Mouse (Mus musculus): ENCODE measurements at regions not wholly inside any gene's neighbourhood (a gene's known extent, or its start where the extent isn't known, plus 50 kb on each side); places are given as distances from the start of the nearest gene placed in this dataset.
A peak's percentile ranks its signal among the peaks of the same experiment; 100 is the strongest.

GRCm38 (mm10) chr1:189085245-189085644 lies 77.6 kb upstream of the Kctd3 start:
- no peak for ATAC-seq

DNA sequence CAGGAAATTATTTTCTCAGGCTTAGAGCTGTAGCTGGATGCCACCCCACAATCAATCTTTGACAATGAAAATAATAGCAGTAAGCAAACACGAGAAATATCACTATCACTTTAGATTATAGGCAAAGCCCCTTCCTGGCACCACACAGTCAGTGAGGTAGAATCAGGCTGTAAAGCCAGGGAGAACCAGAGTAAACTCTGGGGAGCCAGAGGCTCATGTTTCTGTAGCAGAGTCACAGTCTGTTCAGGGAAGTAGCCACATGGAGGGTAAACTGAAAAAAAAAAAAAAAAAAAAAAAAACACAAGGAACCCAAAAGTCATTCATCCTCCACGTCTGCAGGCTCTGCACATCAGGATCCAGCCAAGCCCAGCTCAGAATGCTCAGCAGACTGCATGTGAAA lies 73.6 kb upstream of the Kctd3 start:
- no peak for ATAC-seq

DNA sequence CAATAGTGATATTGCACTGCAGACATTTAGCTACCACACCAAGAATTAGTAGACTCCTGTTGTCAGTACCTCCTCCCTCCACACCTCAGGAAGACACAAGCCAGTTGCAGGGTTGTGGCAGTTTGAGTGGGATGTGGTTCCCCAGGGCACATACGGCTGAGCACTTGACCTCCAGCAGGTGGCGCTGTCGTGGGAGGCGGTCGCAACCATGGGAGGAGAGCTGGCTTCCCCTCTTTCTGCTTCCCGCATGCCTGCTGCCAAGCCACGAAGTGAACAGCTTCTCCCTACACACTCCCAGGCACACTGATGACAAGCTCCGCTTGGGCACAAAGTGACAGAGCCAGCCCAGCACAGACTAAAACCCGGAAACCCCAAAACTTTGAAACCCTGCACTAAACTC lies 73.2 kb upstream of the Kctd3 start:
- ATAC-seq, result no peak

- no peak for ATAC-seq
Observed at GRCm38 (mm10) chr1:189079451-189080410, 72.1 kb upstream of the Kctd3 start.

- no peak for ATAC-seq
Observed at GRCm38 (mm10) chr1:189077861-189078260, 70.2 kb upstream of the Kctd3 start.

DNA sequence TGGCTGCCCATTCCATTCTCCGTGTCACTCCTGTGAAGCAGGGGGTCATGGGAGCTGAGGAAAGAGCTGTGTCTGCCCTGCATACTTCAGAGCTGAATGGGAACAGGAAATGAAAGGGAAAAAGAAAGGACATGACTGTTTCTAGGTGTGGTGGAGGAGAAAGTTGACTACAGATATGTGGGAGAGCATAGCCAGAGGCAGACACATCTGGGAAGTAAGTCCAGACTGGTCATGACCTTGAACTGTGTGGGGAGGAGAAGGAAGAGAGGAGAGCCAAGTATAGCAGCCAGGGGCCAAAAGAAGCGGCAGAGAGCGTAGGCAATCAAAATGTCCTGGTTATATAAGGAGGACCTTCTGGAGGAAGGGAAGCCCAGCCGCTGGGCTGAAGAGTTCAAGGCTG lies 68.6 kb upstream of the Kctd3 start:
- ATAC-seq, result no peak

DNA sequence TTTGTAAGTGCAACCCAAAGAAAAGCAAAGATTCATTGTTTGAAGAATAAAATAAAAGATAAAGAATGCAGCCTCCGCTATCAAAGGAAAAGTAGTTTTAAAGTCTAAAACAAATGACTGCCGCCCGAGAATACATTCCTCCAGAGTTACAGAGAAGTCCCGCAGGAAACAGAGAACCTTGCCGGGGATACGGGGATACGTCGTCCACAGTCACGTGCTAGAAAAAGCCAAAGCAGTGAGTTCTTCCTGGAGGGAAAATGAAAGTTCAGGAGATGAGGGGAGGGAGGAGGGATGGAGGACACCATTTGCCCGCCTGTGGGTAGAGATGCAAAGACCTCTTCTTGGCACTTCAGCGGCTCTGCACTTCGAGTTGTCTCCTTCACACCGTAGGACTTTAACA lies 68.0 kb upstream of the Kctd3 start:
- ATAC-seq, result no peak

- ATAC-seq, result no peak
Observed at GRCm38 (mm10) chr1:189072516-189072915, 64.9 kb upstream of the Kctd3 start.

DNA sequence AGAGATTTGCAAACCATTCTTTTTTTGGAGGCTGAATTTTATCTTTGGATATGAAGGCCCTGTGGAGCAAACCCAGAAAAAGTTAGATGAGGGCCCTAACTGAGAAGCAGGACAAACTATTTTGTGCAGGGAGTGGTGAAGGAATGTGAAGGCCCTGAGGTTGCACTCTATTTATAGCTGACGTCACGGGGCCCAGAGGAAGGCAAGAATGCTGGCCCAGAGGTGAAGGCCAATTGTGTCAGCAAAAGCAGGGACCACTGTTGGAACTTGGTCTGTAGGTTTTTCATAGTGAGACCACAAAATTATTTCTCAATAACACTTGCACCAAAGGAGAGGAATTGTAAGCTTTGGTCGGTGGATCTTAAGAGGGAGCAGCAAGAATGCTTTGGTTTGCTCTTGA lies 60.6 kb upstream of the Kctd3 start:
- no peak for ATAC-seq

DNA sequence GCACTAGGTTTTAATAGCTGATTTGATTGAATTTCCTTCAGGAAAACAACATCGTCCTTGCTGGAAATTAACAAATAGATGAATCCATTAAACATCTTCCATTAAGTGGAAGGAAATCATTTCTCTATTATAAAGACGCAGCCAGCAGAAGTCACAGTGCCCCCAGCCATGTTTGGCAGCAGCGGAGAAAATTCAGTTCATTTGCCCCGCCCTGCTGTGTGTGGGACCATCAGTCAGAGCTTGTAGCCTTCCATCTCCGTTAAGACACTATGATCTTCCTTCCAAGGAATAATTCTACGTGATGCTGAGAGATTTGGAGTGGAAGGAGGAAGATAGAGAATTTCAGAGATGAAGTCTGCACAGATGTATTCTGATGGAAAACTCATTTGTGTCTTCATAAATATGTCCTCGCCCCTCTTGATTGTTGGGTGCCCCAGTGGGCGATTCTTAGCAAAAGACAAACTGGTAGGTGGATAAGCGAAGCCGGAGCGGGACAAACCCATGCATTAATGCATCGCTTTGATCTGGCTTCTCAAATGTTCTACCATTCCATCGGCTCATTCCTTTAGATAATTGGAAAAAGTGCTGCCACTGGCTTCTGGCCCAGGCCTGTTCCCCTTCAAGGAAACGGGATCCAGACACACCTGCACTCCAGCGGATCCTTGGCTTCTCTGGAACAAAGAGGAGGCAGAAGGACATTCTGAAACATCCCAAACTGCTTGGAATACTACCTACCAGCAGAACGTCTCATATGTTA lies 59.7 kb upstream of the Kctd3 start:
- ATAC-seq, result no peak

DNA sequence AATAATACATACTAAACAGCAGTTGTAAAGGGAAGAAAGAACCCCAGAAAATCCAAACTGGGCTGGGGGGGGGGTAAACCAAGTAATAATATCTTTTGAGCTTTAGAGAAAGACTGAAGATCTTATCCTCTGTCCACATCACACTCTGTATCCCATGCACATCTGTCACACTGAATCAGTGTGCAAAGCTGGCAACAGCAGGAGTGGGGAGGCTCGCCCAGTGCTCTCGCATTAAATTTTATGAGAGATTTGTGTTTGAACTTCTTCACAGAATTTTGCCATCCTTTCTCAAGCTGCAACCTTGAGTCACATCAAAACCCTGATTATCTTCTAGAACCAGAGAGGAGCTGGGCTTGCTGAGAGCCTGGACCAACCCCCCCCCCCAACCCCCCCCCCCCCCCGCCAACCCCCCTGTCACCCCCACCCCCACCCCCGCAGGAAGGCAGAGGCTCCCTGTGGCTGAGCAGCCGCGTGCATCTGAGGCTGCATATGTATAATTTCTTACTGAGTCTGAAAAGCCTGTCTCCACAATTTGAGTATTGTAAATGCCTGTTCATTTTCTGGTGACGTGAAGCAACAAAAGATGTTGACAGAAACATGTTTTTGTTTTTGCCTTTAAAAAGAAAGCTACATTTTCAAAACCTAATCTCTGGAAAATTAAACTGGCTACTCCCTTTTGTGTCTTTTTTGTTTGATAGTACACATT lies 59.0 kb upstream of the Kctd3 start:
- no peak for ATAC-seq

GRCm38 (mm10) chr1:189065152-189065910 lies 57.7 kb upstream of the Kctd3 start:
- peak; percentile 75 for ATAC-seq

- ATAC-seq, result no peak
Observed at GRCm38 (mm10) chr1:189064629-189065028, 57.0 kb upstream of the Kctd3 start.

DNA sequence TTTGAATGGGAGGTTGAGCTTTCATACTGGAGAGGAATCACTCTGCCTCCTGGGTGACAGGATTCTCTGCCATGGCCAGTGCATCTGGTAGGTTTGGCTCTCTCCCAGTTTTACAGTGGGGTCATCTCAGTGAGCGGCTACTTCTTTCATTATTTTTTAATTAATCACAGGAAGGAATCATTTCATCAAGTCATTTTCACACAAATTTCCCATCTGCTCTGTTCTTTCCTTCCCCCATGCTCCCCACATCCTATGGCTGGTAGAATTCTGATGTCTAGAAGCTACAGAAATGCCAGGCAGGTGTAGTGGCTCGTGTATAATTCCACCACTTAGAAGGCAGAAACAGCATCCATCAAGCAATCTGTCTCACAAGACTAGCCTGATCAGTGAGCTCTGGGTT lies 56.1 kb upstream of the Kctd3 start:
- no peak for ATAC-seq

DNA sequence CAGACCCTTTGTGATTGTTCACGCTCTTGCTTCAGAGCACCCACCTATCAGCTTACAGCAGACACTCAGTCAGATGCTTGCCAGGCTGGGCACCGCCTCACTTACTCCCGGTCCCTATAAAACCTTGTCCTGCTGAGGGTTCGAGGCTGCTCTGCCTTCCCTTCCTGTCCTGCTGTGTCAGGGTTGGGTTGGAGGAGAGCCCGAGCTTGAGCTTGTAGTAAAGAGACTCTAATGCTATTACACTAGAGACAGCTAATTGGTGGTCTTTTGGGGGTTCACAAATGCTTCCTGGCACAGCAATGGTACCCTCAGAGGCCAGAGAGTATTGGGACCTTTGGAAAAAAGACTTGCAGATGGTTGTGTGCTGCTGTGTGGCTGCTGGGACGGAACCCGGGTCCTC lies 55.6 kb upstream of the Kctd3 start:
- ATAC-seq, result no peak

All from CD4-positive, CD25-positive, alpha-beta regulatory T cell, adult 4 months (primary cell).